Mouse (Mus musculus) ES-E14 (cell line): ENCODE results near the gene L2hgdh.
"Not testable (repeated sequence)": the region's sequence is repeated elsewhere in the genome, so short reads cannot be mapped to it uniquely, and the experiment has no call there.

Experiments
- CHD2 ChIP-seq: IDR thresholded peaks from 2 replicates; pipeline ENCODE4 v1.6.1; 2014; ENCODE audit warnings: mild to moderate bottlenecking, low read depth, low read length, inconsistent platforms
- MAFK ChIP-seq: IDR thresholded peaks from 2 replicates; pipeline ENCODE4 v1.6.1; 2014; ENCODE audit warnings: mild to moderate bottlenecking, low read depth, low read length, inconsistent platforms; ENCODE audit not compliant: insufficient read depth
- ZNF384 ChIP-seq: IDR thresholded peaks from 2 replicates; pipeline ENCODE4 v1.6.1; 2012; ENCODE audit warnings: low read depth, low read length, inconsistent platforms

DNA sequence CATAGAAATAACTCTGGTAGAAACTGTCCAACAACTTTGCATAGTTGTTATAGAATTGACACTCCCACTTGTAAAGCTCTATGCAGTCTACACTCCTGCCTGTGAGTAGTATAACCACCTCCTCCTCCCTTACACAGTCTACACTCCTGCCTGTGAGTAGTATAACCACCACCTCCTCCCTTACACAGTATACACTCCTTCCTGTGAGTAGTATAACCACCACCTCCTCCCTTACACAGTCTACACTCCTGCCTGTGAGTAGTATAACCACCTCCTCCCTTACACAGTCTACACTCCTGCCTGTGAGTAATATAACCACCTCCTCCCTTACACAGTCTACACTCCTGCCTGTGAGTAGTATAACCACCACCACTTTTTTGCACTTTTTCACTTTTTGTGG, 70.7 kb downstream of the L2hgdh start:
- not testable (repeated sequence) for TF ChIP-seq MAFK, ZNF384, CHD2
